Mouse (Mus musculus): Measurements from ENCODE around the gene Foxd1. TPM values are rescaled to one million over a fixed set of nuclear protein-coding genes. Genes with fewer than 3 reads are reported as not detected.

Gene Foxd1
- total and polyA plus RNA-seq, 2 experiments from 2014 or later, result 0.74 to 1.6 TPM

DNA sequence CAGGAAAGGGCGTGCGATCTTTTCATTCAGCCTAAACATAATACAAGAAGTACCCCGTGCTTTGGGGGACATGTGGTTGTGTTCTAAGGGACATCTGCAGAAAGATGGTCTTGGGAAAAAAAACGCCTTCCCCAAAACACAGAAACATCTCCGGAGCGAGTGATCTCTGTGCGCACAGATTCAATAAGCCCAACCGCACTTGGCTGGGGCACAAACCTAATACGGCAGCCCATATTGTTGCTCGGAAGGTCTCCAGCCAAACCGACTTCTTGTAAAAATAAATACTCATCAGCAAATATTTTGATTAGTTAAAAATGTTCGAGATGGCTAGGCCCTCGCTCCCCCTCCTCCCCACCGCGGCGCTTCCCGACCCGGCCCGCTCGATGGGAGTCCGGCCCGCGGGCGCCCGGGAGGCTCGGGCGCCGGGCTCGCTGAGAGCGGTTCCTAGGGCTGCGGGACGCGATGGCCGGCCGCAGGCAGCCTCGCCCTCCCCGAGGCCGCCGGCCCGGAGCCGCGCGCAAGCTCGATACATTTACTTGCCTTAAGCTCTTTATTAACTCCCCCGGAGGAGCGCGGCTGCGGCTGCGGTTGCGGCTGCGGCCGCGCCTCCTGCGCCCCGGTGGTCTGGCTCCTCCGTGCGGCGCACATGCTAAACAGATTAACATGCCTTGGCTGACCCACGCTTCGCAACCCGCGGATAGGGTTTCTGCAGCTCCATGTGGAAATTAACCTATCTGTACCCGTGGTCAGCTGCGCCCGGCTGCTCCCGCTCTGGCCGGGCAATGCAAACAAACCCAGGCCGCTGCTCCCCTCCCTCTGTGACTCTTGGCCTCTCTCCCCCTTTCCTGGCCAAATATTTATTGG lies 37.0 kb downstream of the Foxd1 start:
- Histone ChIP-seq H3K27ac (no peak overlapping the region), H3K4me1 (ENCODE audit: insufficient read depth, low read length) (peaks cover 5% of the 10 kb centered on the region; the same call in 1 of the 2 replicates), H3K4me3 (ENCODE audit: low read length) (peak overlapping the region; percentile 45), H3K36me3 (ENCODE audit: insufficient read depth, low read length) (no peaks in the 10 kb centered on the region), H3K9me3 (ENCODE audit: low read length) (peaks cover 7% of the 10 kb centered on the region; the same call in 1 of the 2 replicates), H3K9ac (replicated peaks; ENCODE audit: low read length) (no peak overlapping the region), H3K27me3 (ENCODE audit: insufficient read depth, low read length) (peaks cover 48% of the 10 kb centered on the region), H3K4me2 (ENCODE audit: low read depth, low read length) (peak overlapping the region; percentile 84)
- DNase-seq (ENCODE audit: low spot score) (peak; percentile 51), ATAC-seq (peak; percentile 62; the same call in 1 of the 2 replicates)
- WGBS, result under 1% methylated on average over 68 of the region's 68 CpGs
- no peak for TF ChIP-seq CTCF (IDR thresholded peaks at IDR 0.05; ENCODE audit: low read depth)

DNA sequence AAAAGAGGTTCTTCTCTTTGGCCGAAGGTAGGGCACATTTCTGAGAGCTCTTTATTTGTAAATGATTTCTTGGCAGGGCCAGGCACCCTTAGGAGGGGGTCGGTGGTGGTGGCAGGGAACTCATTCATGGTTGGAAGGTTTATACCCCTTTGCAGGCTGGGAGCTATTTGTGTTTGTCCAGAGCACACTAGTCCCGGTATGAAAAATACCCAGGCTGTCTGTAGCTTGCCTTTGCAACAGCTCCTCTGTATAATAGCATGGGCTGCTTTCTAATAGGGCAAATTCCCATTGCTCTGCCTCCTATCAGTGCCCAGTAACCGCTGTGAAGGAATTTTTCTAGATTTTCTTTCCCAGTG lies 37.6 kb downstream of the Foxd1 start:
- Histone ChIP-seq H3K4me3 (ENCODE audit: low read length) (peak overlapping the region; percentile 45), H3K4me2 (ENCODE audit: low read depth, low read length) (peak overlapping the region; percentile 84), H3K9me3 (ENCODE audit: low read length) (peaks cover 1% of the 10 kb centered on the region; the same call in 1 of the 2 replicates), H3K27me3 (ENCODE audit: insufficient read depth, low read length) (peaks cover 48% of the 10 kb centered on the region), H3K9ac (replicated peaks; ENCODE audit: low read length) (no peak overlapping the region), H3K4me1 (ENCODE audit: insufficient read depth, low read length) (peaks cover 5% of the 10 kb centered on the region; the same call in 1 of the 2 replicates), H3K27ac (no peak overlapping the region), H3K36me3 (ENCODE audit: insufficient read depth, low read length) (no peaks in the 10 kb centered on the region)
- WGBS, result 4% methylated on average over 4 of the region's 4 CpGs
- TF ChIP-seq CTCF (IDR thresholded peaks at IDR 0.05; ENCODE audit: low read depth), result no peak
- DNase-seq (ENCODE audit: low spot score) (no peak), ATAC-seq (no peak)

DNA sequence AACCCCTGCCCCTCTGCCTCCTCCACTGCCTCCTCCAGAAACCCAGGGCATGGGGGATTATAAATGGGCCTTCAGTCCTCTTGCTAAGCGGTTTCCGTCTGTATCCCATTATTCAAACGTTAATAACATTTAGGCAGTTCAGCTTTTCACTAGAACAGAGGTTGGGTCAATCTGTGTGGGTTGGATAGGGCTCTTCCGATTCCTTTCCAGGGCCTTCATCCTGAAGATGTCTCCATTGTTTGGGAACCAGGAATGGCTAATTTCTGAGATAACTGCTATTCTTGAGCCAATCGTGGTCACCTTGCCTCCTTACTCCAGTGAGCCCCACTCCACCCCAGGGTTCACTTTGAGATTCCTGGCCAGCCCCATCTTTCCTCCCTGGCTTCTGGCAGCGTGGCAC lies 38.0 kb downstream of the Foxd1 start:
- peaks cover 5% of the 10 kb centered on the region; the same call in 1 of the 2 replicates for H3K4me1 ChIP-seq (ENCODE audit: insufficient read depth, low read length)
- no peak overlapping the region for H3K9ac ChIP-seq (replicated peaks; ENCODE audit: low read length)
- TF ChIP-seq CTCF (IDR thresholded peaks at IDR 0.05; ENCODE audit: low read depth), result no peak
- peaks cover 48% of the 10 kb centered on the region for H3K27me3 ChIP-seq (ENCODE audit: insufficient read depth, low read length)
- H3K9me3 ChIP-seq (ENCODE audit: low read length), result no peaks in the 10 kb centered on the region
- no peak overlapping the region for H3K4me2 ChIP-seq (ENCODE audit: low read depth, low read length)
- DNase-seq (ENCODE audit: low spot score) (no peak), ATAC-seq (no peak)
- H3K36me3 ChIP-seq (ENCODE audit: insufficient read depth, low read length), result no peaks in the 10 kb centered on the region
- no peak overlapping the region for H3K4me3 ChIP-seq (ENCODE audit: low read length)
- H3K27ac ChIP-seq, result no peak overlapping the region
- 24% methylated on average over 6 of the region's 6 CpGs for WGBS

DNA sequence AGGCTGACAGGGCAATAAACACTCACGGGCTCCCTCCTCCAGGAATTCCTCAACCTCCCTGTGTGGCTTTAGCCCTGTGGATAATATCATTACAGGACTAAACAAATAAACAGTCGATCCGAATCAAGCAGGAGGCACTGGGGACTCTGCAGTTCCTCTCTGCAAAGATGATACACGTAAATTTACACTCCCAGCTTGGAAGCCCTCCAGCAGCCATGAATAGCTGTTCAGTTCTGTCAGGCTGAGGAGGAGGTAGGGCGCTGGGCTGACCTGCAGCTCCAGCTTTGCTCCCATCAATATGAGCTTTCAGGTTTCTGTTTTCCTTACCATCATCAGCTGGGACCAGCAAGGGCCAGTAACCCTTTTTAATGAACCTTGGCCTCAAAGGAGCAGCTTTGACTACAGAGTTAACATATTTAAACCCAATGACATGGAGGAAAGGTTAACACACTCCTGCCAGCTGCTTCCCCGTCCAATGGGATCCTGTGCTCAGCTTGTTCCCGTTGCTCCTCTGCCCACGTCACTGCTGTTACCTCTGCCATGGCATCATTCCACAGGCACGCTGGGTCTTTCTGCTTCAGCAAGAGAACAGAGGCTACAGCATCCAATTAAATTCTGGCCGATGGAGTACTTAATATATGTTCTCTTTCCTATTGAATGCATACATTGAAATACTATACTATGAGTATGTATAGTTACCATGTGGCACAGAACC lies 39.5 kb downstream of the Foxd1 start:
- H3K36me3 ChIP-seq (ENCODE audit: insufficient read depth, low read length), result no peaks in the 10 kb centered on the region
- no peaks in the 10 kb centered on the region for H3K9me3 ChIP-seq (ENCODE audit: low read length)
- DNase-seq (ENCODE audit: low spot score) (peak; percentile 28), ATAC-seq (no peak)
- H3K27ac ChIP-seq, result no peak overlapping the region
- H3K9ac ChIP-seq (replicated peaks; ENCODE audit: low read length), result no peak overlapping the region
- H3K4me1 ChIP-seq (ENCODE audit: insufficient read depth, low read length), result peaks cover 5% of the 10 kb centered on the region; the same call in 1 of the 2 replicates
- no peak for TF ChIP-seq CTCF (IDR thresholded peaks at IDR 0.05; ENCODE audit: low read depth)
- no peak overlapping the region for H3K4me3 ChIP-seq (ENCODE audit: low read length)
- H3K4me2 ChIP-seq (ENCODE audit: low read depth, low read length), result no peak overlapping the region
- peaks cover 42% of the 10 kb centered on the region for H3K27me3 ChIP-seq (ENCODE audit: insufficient read depth, low read length)
- WGBS, result 30% methylated on average over 10 of the region's 10 CpGs

Other genes with a start within 250 kb of the Foxd1 start
- 21.9 and 29.9 TPM in 2 replicates for gene Arhgef28, start 147.8 kb upstream of the Foxd1 start, total RNA-seq (2014; rRNA removed)
- gene Arhgef28, start 147.8 kb upstream of the Foxd1 start, polyA plus RNA-seq (2015; fragmentation: Nextera tagmentation; extraction: Ambion mirVana), result 28.4 and 29.2 TPM in 2 replicates
- gene Utp15, start 91.2 kb upstream of the Foxd1 start, total RNA-seq (2014; rRNA removed), result 18.0 and 22.6 TPM in 2 replicates
- gene Utp15, start 91.2 kb upstream of the Foxd1 start, polyA plus RNA-seq (2015; fragmentation: Nextera tagmentation; extraction: Ambion mirVana), result 22.6 and 23.1 TPM in 2 replicates
- 65.6 and 66.8 TPM in 2 replicates for gene Ankra2, start 91.2 kb upstream of the Foxd1 start, total RNA-seq (2014; rRNA removed)
- gene Ankra2, start 91.2 kb upstream of the Foxd1 start, polyA plus RNA-seq (2015; fragmentation: Nextera tagmentation; extraction: Ambion mirVana), result 79.7 and 80.3 TPM in 2 replicates
- not detected in 2 replicates for gene Gm21976, start 74.4 kb upstream of the Foxd1 start, total RNA-seq (2014; rRNA removed)
- gene Gm21976, start 74.4 kb upstream of the Foxd1 start, polyA plus RNA-seq (2015; fragmentation: Nextera tagmentation; extraction: Ambion mirVana), result not detected in 2 replicates
- gene Btf3, start 37.2 kb upstream of the Foxd1 start, total RNA-seq (2014; rRNA removed), result 181 and 252 TPM in 2 replicates
- gene Btf3, start 37.2 kb upstream of the Foxd1 start, polyA plus RNA-seq (2015; fragmentation: Nextera tagmentation; extraction: Ambion mirVana), result 476 and 491 TPM in 2 replicates
- 0.52 TPM in 1 of 2 replicates, not detected in the other for gene Gm10320, start 137.8 kb downstream of the Foxd1 start, total RNA-seq (2014; rRNA removed)
- 0.72 and 0.74 TPM in 2 replicates for gene Gm10320, start 137.8 kb downstream of the Foxd1 start, polyA plus RNA-seq (2015; fragmentation: Nextera tagmentation; extraction: Ambion mirVana)

All from hindbrain, postnatal 0 days (tissue).